Mouse (Mus musculus): ENCODE results near the gene Trp53inp2. TPM values are rescaled to one million over a fixed set of nuclear protein-coding genes. Genes with fewer than 3 reads are reported as not detected.

Trp53inp2 gene
- polyA plus RNA-seq, 1 experiment: 13.8 TPM

- Histone ChIP-seq H3K79me2 (ENCODE audit: control insufficient read depth, insufficient read depth) (no peaks in the 10 kb centered on the region), H3K4me3 (ENCODE audit: insufficient read depth, poor library complexity, severe bottlenecking) (no peak overlapping the region), H3ac (ENCODE audit: control insufficient read depth, insufficient read length, low read depth) (no peak overlapping the region), H3K79me3 (ENCODE audit: low read depth) (no peaks in the 10 kb centered on the region), H3K27me3 (ENCODE audit: control insufficient read depth, insufficient read depth, insufficient read length) (no peaks in the 10 kb centered on the region), H3K36me3 (ENCODE audit: control insufficient read depth, insufficient read depth) (peaks cover 5% of the 10 kb centered on the region)
- TF ChIP-seq USF1 (IDR thresholded peaks at IDR 0.05; ENCODE audit: low read depth): no peak
- TF ChIP-seq MYOD1 (IDR thresholded peaks at IDR 0.05; ENCODE audit: control insufficient read depth, insufficient read length, low read depth): no peak
- no peak for TF ChIP-seq FOSL1 (IDR thresholded peaks at IDR 0.05; ENCODE audit: insufficient read depth, low read length, poor library complexity, severe bottlenecking)
- TF ChIP-seq CEBPB (IDR thresholded peaks at IDR 0.05; ENCODE audit: low read depth): no peak
- TF ChIP-seq CTCF (IDR thresholded peaks at IDR 0.05; ENCODE audit: control insufficient read depth, insufficient read depth, insufficient read length): no peak
These were observed 40.7 kb upstream of the Trp53inp2 start for GRCm38 (mm10) chr2:155340166-155340565.

- H3ac ChIP-seq (ENCODE audit: control insufficient read depth, insufficient read length, low read depth): no peak overlapping the region
- no peaks in the 10 kb centered on the region for H3K36me3 ChIP-seq (ENCODE audit: control insufficient read depth, insufficient read depth)
- H3K79me3 ChIP-seq (ENCODE audit: low read depth): peaks cover 4% of the 10 kb centered on the region
- peaks cover 10% of the 10 kb centered on the region for H3K79me2 ChIP-seq (ENCODE audit: control insufficient read depth, insufficient read depth)
- H3K27me3 ChIP-seq (ENCODE audit: control insufficient read depth, insufficient read depth, insufficient read length): no peaks in the 10 kb centered on the region
- H3K4me3 ChIP-seq (ENCODE audit: insufficient read depth, poor library complexity, severe bottlenecking): no peak overlapping the region
- TF ChIP-seq FOSL1 (IDR thresholded peaks at IDR 0.05; ENCODE audit: insufficient read depth, low read length, poor library complexity, severe bottlenecking) (no peak), MYOD1 (IDR thresholded peaks at IDR 0.05; ENCODE audit: control insufficient read depth, insufficient read length, low read depth) (no peak), CTCF (IDR thresholded peaks at IDR 0.05; ENCODE audit: control insufficient read depth, insufficient read depth, insufficient read length) (no peak), USF1 (IDR thresholded peaks at IDR 0.05; ENCODE audit: low read depth) (no peak), CEBPB (IDR thresholded peaks at IDR 0.05; ENCODE audit: low read depth) (no peak), MYOG (IDR thresholded peaks at IDR 0.05; ENCODE audit: control insufficient read depth, extremely low read depth, insufficient read length) (no peak), MAX (IDR thresholded peaks at IDR 0.05) (no peak)
These were observed 34.2 kb upstream of the Trp53inp2 start for GRCm38 (mm10) chr2:155346670-155347069.

GRCm38 (mm10) chr2:155354402-155354801 lies 26.5 kb upstream of the Trp53inp2 start:
- no peak overlapping the region for H3ac ChIP-seq (ENCODE audit: control insufficient read depth, insufficient read length, low read depth)
- H3K4me3 ChIP-seq (ENCODE audit: insufficient read depth, poor library complexity, severe bottlenecking): no peak overlapping the region
- peaks cover 13% of the 10 kb centered on the region for H3K79me3 ChIP-seq (ENCODE audit: low read depth)
- H3K79me2 ChIP-seq (ENCODE audit: control insufficient read depth, insufficient read depth): peaks cover 45% of the 10 kb centered on the region
- H3K27me3 ChIP-seq (ENCODE audit: control insufficient read depth, insufficient read depth, insufficient read length): no peaks in the 10 kb centered on the region
- H3K36me3 ChIP-seq (ENCODE audit: control insufficient read depth, insufficient read depth): no peaks in the 10 kb centered on the region
- TF ChIP-seq MYOD1 (IDR thresholded peaks at IDR 0.05; ENCODE audit: control insufficient read depth, insufficient read length, low read depth) (no peak), CEBPB (IDR thresholded peaks at IDR 0.05; ENCODE audit: low read depth) (no peak), MAX (IDR thresholded peaks at IDR 0.05) (no peak)

- H3K79me2 ChIP-seq (ENCODE audit: control insufficient read depth, insufficient read depth): peaks cover 32% of the 10 kb centered on the region
- H3ac ChIP-seq (ENCODE audit: control insufficient read depth, insufficient read length, low read depth): peak within 1 kb of the TSS; percentile 85
- H3K4me3 ChIP-seq (ENCODE audit: insufficient read depth, poor library complexity, severe bottlenecking): peak within 1 kb of the TSS; percentile 92
- TF ChIP-seq MYOD1 (IDR thresholded peaks at IDR 0.05; ENCODE audit: control insufficient read depth, insufficient read length, low read depth): no peak
- TF ChIP-seq MAX (IDR thresholded peaks at IDR 0.05): no peak
- no peak for TF ChIP-seq CEBPB (IDR thresholded peaks at IDR 0.05; ENCODE audit: low read depth)
- no peak for TF ChIP-seq USF1 (IDR thresholded peaks at IDR 0.05; ENCODE audit: low read depth)
- no peak for TF ChIP-seq MYOG (IDR thresholded peaks at IDR 0.05; ENCODE audit: control insufficient read depth, extremely low read depth, insufficient read length)
- no peak for TF ChIP-seq CTCF (IDR thresholded peaks at IDR 0.05; ENCODE audit: control insufficient read depth, insufficient read depth, insufficient read length)
- no peak for TF ChIP-seq FOSL1 (IDR thresholded peaks at IDR 0.05; ENCODE audit: insufficient read depth, low read length, poor library complexity, severe bottlenecking)
- H3K36me3 ChIP-seq (ENCODE audit: control insufficient read depth, insufficient read depth): no peaks in the 10 kb centered on the region
- H3K27me3 ChIP-seq (ENCODE audit: control insufficient read depth, insufficient read depth, insufficient read length): no peaks in the 10 kb centered on the region
- H3K79me3 ChIP-seq (ENCODE audit: low read depth): peaks cover 10% of the 10 kb centered on the region
These were observed 23.8 kb upstream of the Trp53inp2 start, which contains the start of gene Pigu for GRCm38 (mm10) chr2:155356971-155357591. Pigu (minus strand) TSS chr2:155357430.

GRCm38 (mm10) chr2:155357686-155358399 lies 23.0 kb upstream of the Trp53inp2 start:
- H3K36me3 ChIP-seq (ENCODE audit: control insufficient read depth, insufficient read depth): no peaks in the 10 kb centered on the region
- no peaks in the 10 kb centered on the region for H3K27me3 ChIP-seq (ENCODE audit: control insufficient read depth, insufficient read depth, insufficient read length)
- peaks cover 30% of the 10 kb centered on the region for H3K79me2 ChIP-seq (ENCODE audit: control insufficient read depth, insufficient read depth)
- TF ChIP-seq MYOD1 (IDR thresholded peaks at IDR 0.05; ENCODE audit: control insufficient read depth, insufficient read length, low read depth): no peak
- no peak for TF ChIP-seq MAX (IDR thresholded peaks at IDR 0.05)
- TF ChIP-seq CEBPB (IDR thresholded peaks at IDR 0.05; ENCODE audit: low read depth): no peak
- no peak for TF ChIP-seq USF1 (IDR thresholded peaks at IDR 0.05; ENCODE audit: low read depth)
- TF ChIP-seq CTCF (IDR thresholded peaks at IDR 0.05; ENCODE audit: control insufficient read depth, insufficient read depth, insufficient read length): no peak
- no peak for TF ChIP-seq MYOG (IDR thresholded peaks at IDR 0.05; ENCODE audit: control insufficient read depth, extremely low read depth, insufficient read length)
- TF ChIP-seq FOSL1 (IDR thresholded peaks at IDR 0.05; ENCODE audit: insufficient read depth, low read length, poor library complexity, severe bottlenecking): no peak
- H3ac ChIP-seq (ENCODE audit: control insufficient read depth, insufficient read length, low read depth): no peak overlapping the region
- H3K4me3 ChIP-seq (ENCODE audit: insufficient read depth, poor library complexity, severe bottlenecking): peak overlapping the region; percentile 92
- peaks cover 10% of the 10 kb centered on the region for H3K79me3 ChIP-seq (ENCODE audit: low read depth)
